Mouse (Mus musculus) macrophage (primary cell): Measurements from ENCODE around the gene Zic2. TPM values are rescaled to one million over a fixed set of nuclear protein-coding genes. Genes with fewer than 3 reads are reported as not detected.
"Not testable (repeated sequence)": the region's sequence is repeated elsewhere in the genome, so short reads cannot be mapped to it uniquely, and the experiment has no call there.

Source experiments
- H3K27ac ChIP-seq: fragments of 350-480 bp; formaldehyde crosslinking; 2 replicates; pipeline ENCODE4 v1.9.0; 2021
- H3K36me3 ChIP-seq: fragments of 350-480 bp; formaldehyde crosslinking; 2 replicates; pipeline ENCODE4 v1.9.0; 2021; ENCODE audit errors: inconsistent target
- H3K4me3 ChIP-seq: fragments of 350-480 bp; formaldehyde crosslinking; 2 replicates; pipeline ENCODE4 v1.9.0; 2021; ENCODE audit errors: inconsistent target
- H3K79me2 ChIP-seq: fragments of 350-480 bp; formaldehyde crosslinking; 2 replicates; pipeline ENCODE4 v1.9.0; 2021; ENCODE audit errors: inconsistent target
- WGBS: methylation state at CpG from one replicate; pipeline ENCODE4 v1.1.7; 2026; ENCODE audit warnings: inconsistent platforms; ENCODE audit not compliant: missing documents; 5-methylcytosine and 5-hydroxymethylcytosine counted together
- polyA plus RNA-seq: library from polyadenylated mRNA; stranded (reverse); fragments of 250-400 nt; gene quantifications from 3 replicates; pipeline ENCODE4 v1.2.4, GENCODE M21; 2018; ENCODE audit warnings: inconsistent platforms

Gene Zic2
- polyA plus RNA-seq, 1 experiment from 2014 or later: not detected

GRCm38 (mm10) chr14:122453996-122454738 lies 21.1 kb upstream of the Zic2 start:
- no peaks in the 10 kb centered on the region for H3K79me2 ChIP-seq
- H3K36me3 ChIP-seq: no peaks in the 10 kb centered on the region
- 45% methylated on average over 12 of the region's 12 CpGs for WGBS
- no peak overlapping the region for H3K4me3 ChIP-seq
- no peak overlapping the region for H3K27ac ChIP-seq

GRCm38 (mm10) chr14:122454901-122455561 lies 20.2 kb upstream of the Zic2 start:
- no peak overlapping the region for H3K4me3 ChIP-seq
- no peaks in the 10 kb centered on the region for H3K36me3 ChIP-seq
- no peaks in the 10 kb centered on the region for H3K79me2 ChIP-seq
- WGBS: 89% methylated on average over 10 of the region's 10 CpGs
- H3K27ac ChIP-seq: no peak overlapping the region

GRCm38 (mm10) chr14:122455562-122455958 lies 19.7 kb upstream of the Zic2 start:
- Histone ChIP-seq H3K27ac (no peak overlapping the region), H3K79me2 (no peaks in the 10 kb centered on the region), H3K4me3 (no peak overlapping the region), H3K36me3 (no peaks in the 10 kb centered on the region)
- WGBS: 88% methylated on average over 4 of the region's 4 CpGs

- not testable (repeated sequence) for H3K36me3 ChIP-seq, H3K4me3 ChIP-seq, H3K79me2 ChIP-seq, H3K27ac ChIP-seq
- 93% methylated on average over 4 of the region's 12 CpGs for WGBS
Observed at GRCm38 (mm10) chr14:122459332-122459731, 15.9 kb upstream of the Zic2 start.

- no peaks in the 10 kb centered on the region for H3K36me3 ChIP-seq
- H3K4me3 ChIP-seq: no peak overlapping the region
- no peak overlapping the region for H3K27ac ChIP-seq
- WGBS: 88% methylated on average over 1 of the region's 1 CpGs
- no peaks in the 10 kb centered on the region for H3K79me2 ChIP-seq
Observed at GRCm38 (mm10) chr14:122459776-122460175, 15.5 kb upstream of the Zic2 start.

- Histone ChIP-seq H3K36me3 (no peaks in the 10 kb centered on the region), H3K4me3 (no peak overlapping the region), H3K79me2 (no peaks in the 10 kb centered on the region), H3K27ac (no peak overlapping the region)
- WGBS: 91% methylated on average over 5 of the region's 5 CpGs
Observed at GRCm38 (mm10) chr14:122460226-122460625, 15.0 kb upstream of the Zic2 start.

GRCm38 (mm10) chr14:122461500-122461899 lies 13.7 kb upstream of the Zic2 start:
- 83% methylated on average over 3 of the region's 3 CpGs for WGBS
- no peaks in the 10 kb centered on the region for H3K79me2 ChIP-seq
- H3K36me3 ChIP-seq: no peaks in the 10 kb centered on the region
- no peak overlapping the region for H3K4me3 ChIP-seq
- no peak overlapping the region for H3K27ac ChIP-seq

- no peaks in the 10 kb centered on the region for H3K79me2 ChIP-seq
- WGBS: 82% methylated on average over 9 of the region's 9 CpGs
- no peak overlapping the region for H3K4me3 ChIP-seq
- H3K36me3 ChIP-seq: no peaks in the 10 kb centered on the region
- H3K27ac ChIP-seq: no peak overlapping the region
Observed at GRCm38 (mm10) chr14:122461966-122462365, 13.3 kb upstream of the Zic2 start.

GRCm38 (mm10) chr14:122462689-122463079 lies 12.6 kb upstream of the Zic2 start:
- 78% methylated on average over 16 of the region's 17 CpGs for WGBS
- H3K79me2 ChIP-seq: no peaks in the 10 kb centered on the region
- H3K27ac ChIP-seq: no peak overlapping the region
- H3K36me3 ChIP-seq: no peaks in the 10 kb centered on the region
- no peak overlapping the region for H3K4me3 ChIP-seq

- Histone ChIP-seq H3K36me3 (no peaks in the 10 kb centered on the region), H3K27ac (no peak overlapping the region), H3K4me3 (no peak overlapping the region), H3K79me2 (no peaks in the 10 kb centered on the region)
- 10% methylated on average over 35 of the region's 40 CpGs for WGBS
Observed at GRCm38 (mm10) chr14:122463080-122463691, 12.0 kb upstream of the Zic2 start.

- 2% methylated on average over 56 of the region's 58 CpGs for WGBS
- H3K27ac ChIP-seq, H3K36me3 ChIP-seq, H3K79me2 ChIP-seq, H3K4me3 ChIP-seq: not testable (repeated sequence)
Observed at GRCm38 (mm10) chr14:122463734-122464341, 11.4 kb upstream of the Zic2 start.

- H3K4me3 ChIP-seq: no peak overlapping the region
- H3K27ac ChIP-seq: no peak overlapping the region
- no peaks in the 10 kb centered on the region for H3K36me3 ChIP-seq
- 2% methylated on average over 47 of the region's 62 CpGs for WGBS
- H3K79me2 ChIP-seq: no peaks in the 10 kb centered on the region
Observed at GRCm38 (mm10) chr14:122464351-122464762, 10.9 kb upstream of the Zic2 start.

GRCm38 (mm10) chr14:122464763-122465741 lies 10.2 kb upstream of the Zic2 start, which contains the start of gene Zic5:
Gene Zic5, minus strand, starts transcription at chr14:122465677.
- no peaks in the 10 kb centered on the region for H3K36me3 ChIP-seq
- WGBS: 1% methylated on average over 54 of the region's 62 CpGs
- no peak within 1 kb of the TSS for H3K27ac ChIP-seq
- no peak within 1 kb of the TSS for H3K4me3 ChIP-seq
- H3K79me2 ChIP-seq: no peaks in the 10 kb centered on the region

GRCm38 (mm10) chr14:122465931-122466490 lies 9.2 kb upstream of the Zic2 start:
- 34% methylated on average over 13 of the region's 13 CpGs for whole genome bisulfite sequencing
- Histone ChIP-seq H3K79me2 (no peaks in the 10 kb centered on the region), H3K4me3 (no peak overlapping the region), H3K27ac (no peak overlapping the region), H3K36me3 (no peaks in the 10 kb centered on the region)
